Mouse (Mus musculus) C2C12 (cell line): ENCODE measurements around the gene Foxp2. TPM values are rescaled to one million over a fixed set of nuclear protein-coding genes. Genes with fewer than 3 reads are reported as not detected.

ENCODE experiments used
- H3K27me3 ChIP-seq: one replicate; pipeline ENCODE4 v1.6.1; 2011; ENCODE audit not compliant: control insufficient read depth, insufficient read depth, insufficient read length
- H3K36me3 ChIP-seq: one replicate; pipeline ENCODE4 v1.6.1; 2011; ENCODE audit not compliant: control insufficient read depth, insufficient read depth
- H3K4me3 ChIP-seq: one replicate; pipeline ENCODE4 v1.5.1; 2011; ENCODE audit warnings: mild to moderate bottlenecking, control low read depth; ENCODE audit not compliant: poor library complexity, insufficient read depth, severe bottlenecking
- H3K79me2 ChIP-seq: one replicate; pipeline ENCODE4 v1.6.1; 2011; ENCODE audit not compliant: control insufficient read depth, insufficient read depth
- H3K79me3 ChIP-seq: one replicate; pipeline ENCODE4 v1.6.1; 2011; ENCODE audit warnings: low read depth, control low read depth
- H3ac ChIP-seq: one replicate; pipeline ENCODE3; 2011; ENCODE audit warnings: low read depth; ENCODE audit not compliant: control insufficient read depth, insufficient read length
- CEBPB ChIP-seq: IDR thresholded peaks from one replicate; pipeline ENCODE4 v1.6.1; 2011; ENCODE audit warnings: low read depth, mild to moderate bottlenecking, control low read depth, moderate library complexity
- CTCF ChIP-seq: IDR thresholded peaks from one replicate; pipeline ENCODE4 v1.5.1; 2011; ENCODE audit not compliant: control insufficient read depth, insufficient read depth, insufficient read length
- FOSL1 ChIP-seq: IDR thresholded peaks from one replicate; pipeline ENCODE4 v1.8.0; 2011; ENCODE audit warnings: mild to moderate bottlenecking, low read length; ENCODE audit not compliant: poor library complexity, insufficient read depth, severe bottlenecking
- MAX ChIP-seq: IDR thresholded peaks from one replicate; pipeline ENCODE4 v1.6.1; 2011; ENCODE audit warnings: mild to moderate bottlenecking, control low read depth
- MYOD1 ChIP-seq: IDR thresholded peaks from one replicate; pipeline ENCODE4 v1.6.1; 2011; ENCODE audit warnings: low read depth; ENCODE audit not compliant: control insufficient read depth, insufficient read length
- MYOG ChIP-seq: IDR thresholded peaks from one replicate; pipeline ENCODE4 v1.6.1; 2011; ENCODE audit not compliant: control insufficient read depth, insufficient read length; ENCODE audit errors: extremely low read depth
- USF1 ChIP-seq: IDR thresholded peaks from one replicate; pipeline ENCODE4 v1.6.1; 2011; ENCODE audit warnings: low read depth, mild to moderate bottlenecking, control low read depth, moderate library complexity
- polyA plus RNA-seq: library from polyadenylated mRNA; unstranded; fragments of >200 nt; fragmentation: generic; extraction: Trizol; gene quantifications from one replicate; pipeline ENCODE4 v1.2.1, GENCODE M21; 2012; ENCODE audit warnings: missing spikeins

Gene Foxp2
- polyA plus RNA-seq, 1 experiment, result not detected

DNA sequence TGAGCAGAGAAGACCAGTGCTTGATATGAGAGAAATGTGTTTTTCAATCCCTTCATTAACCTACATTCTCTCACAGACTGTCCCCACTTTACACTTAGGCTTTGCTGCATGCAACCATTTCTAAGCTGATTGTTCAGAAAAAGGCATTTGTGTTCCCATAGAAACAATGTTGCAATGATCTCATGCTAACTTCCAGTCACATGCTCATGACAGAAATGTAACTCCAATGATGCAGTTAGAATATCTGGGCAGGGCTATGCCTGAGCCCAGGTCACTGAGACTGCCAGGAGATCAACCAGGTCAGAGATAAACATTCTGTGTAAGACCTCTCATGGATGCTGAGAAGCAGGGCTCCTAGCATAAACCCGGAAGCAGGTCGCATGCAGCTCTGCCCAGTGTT, 367.0 kb downstream of the Foxp2 start:
- TF ChIP-seq CTCF (no peak), MAX (no peak), MYOD1 (no peak), USF1 (no peak), MYOG (no peak), CEBPB (no peak), FOSL1 (no peak)
- Histone ChIP-seq H3K79me2 (no peaks in the 10 kb centered on the region), H3ac (no peak overlapping the region), H3K36me3 (no peaks in the 10 kb centered on the region), H3K27me3 (no peaks in the 10 kb centered on the region), H3K79me3 (no peaks in the 10 kb centered on the region), H3K4me3 (no peak overlapping the region)

DNA sequence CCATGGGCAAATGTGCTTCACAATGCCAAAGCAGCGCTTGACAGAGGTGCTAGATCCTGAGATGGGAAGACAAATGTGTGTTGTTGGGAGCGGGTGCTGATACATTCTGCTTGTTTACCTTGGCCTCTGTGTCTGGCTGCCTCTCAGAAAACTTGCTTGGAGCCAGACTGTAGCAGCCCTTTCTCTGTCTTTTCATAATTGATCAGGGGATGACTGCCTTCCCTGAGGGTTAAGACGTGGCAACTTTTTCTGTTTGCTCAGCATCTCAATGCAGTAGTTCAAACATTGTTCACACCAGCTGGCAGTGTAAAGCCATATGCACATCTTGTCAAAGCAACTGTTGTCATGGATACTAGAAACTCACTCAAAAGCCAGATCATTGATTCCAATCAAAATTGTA, 384.1 kb downstream of the Foxp2 start:
- TF ChIP-seq MYOD1 (no peak), FOSL1 (no peak), CEBPB (no peak)
- no peaks in the 10 kb centered on the region for H3K79me3 ChIP-seq
- no peak overlapping the region for H3ac ChIP-seq
- no peaks in the 10 kb centered on the region for H3K79me2 ChIP-seq
- H3K27me3 ChIP-seq, result no peaks in the 10 kb centered on the region
- no peak overlapping the region for H3K4me3 ChIP-seq
- no peaks in the 10 kb centered on the region for H3K36me3 ChIP-seq

GRCm38 (mm10) chr6:15294081-15294480, 392.9 kb downstream of the Foxp2 start:
- TF ChIP-seq CEBPB (no peak), CTCF (no peak), MYOG (no peak), MAX (no peak), USF1 (no peak), FOSL1 (no peak), MYOD1 (no peak)
- no peaks in the 10 kb centered on the region for H3K79me3 ChIP-seq
- H3K36me3 ChIP-seq, result no peaks in the 10 kb centered on the region
- no peaks in the 10 kb centered on the region for H3K79me2 ChIP-seq
- no peak overlapping the region for H3ac ChIP-seq
- H3K4me3 ChIP-seq, result no peak overlapping the region
- no peaks in the 10 kb centered on the region for H3K27me3 ChIP-seq

DNA sequence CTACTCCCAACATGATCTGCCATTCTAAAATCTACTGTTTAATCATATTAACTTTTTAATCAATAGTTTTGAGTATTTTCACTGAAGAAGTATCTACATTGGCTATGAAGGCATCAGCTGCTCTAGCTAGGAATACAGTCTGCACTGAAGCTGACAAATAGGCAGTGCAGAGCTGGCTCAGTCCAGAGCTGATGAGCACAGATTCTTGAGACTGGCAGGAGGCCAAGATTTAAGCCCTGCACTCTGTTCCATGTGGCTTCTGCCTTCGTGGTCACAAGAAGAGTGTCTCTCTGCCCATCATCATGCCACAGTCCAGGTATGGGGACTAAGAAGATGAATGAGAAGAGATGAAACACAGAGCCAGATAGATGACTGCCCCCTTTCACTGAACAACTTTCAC, 398.1 kb downstream of the Foxp2 start:
- Histone ChIP-seq H3K79me3 (no peaks in the 10 kb centered on the region), H3ac (no peak overlapping the region), H3K79me2 (no peaks in the 10 kb centered on the region), H3K36me3 (no peaks in the 10 kb centered on the region), H3K4me3 (no peak overlapping the region), H3K27me3 (no peaks in the 10 kb centered on the region)
- no peak for TF ChIP-seq MAX
- TF ChIP-seq CTCF, result no peak
- TF ChIP-seq USF1, result no peak

DNA sequence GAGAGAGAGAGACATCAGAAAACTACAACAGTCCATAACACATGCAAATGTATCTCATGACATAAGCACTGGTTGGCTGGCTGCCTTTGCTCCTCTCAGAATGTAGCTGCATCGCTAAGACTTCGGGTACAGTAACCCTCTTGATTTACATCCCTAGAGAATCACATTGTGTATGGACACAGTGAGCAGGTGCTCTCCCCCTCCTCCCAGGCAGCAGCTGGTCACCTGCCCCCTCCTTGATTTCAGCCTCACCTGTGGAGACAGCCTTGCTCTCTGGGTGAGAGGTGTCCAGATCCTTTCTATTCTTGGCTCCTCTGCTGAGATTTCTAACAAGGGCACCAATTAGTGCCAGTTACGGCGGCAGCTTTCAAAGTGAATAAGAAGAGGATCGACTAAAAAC, 409.5 kb downstream of the Foxp2 start:
- Histone ChIP-seq H3K36me3 (no peaks in the 10 kb centered on the region), H3ac (no peak overlapping the region), H3K79me2 (no peaks in the 10 kb centered on the region), H3K79me3 (no peaks in the 10 kb centered on the region), H3K4me3 (no peak overlapping the region), H3K27me3 (no peaks in the 10 kb centered on the region)
- TF ChIP-seq USF1, result no peak
- TF ChIP-seq MYOG, result no peak
- TF ChIP-seq MAX, result no peak
- TF ChIP-seq FOSL1, result no peak
- no peak for TF ChIP-seq CEBPB
- TF ChIP-seq MYOD1, result no peak
- no peak for TF ChIP-seq CTCF

GRCm38 (mm10) chr6:15316948-15317347, 415.8 kb downstream of the Foxp2 start:
- no peak for TF ChIP-seq FOSL1
- no peak for TF ChIP-seq USF1
- TF ChIP-seq MYOD1, result no peak
- TF ChIP-seq MAX, result no peak
- no peak for TF ChIP-seq CTCF
- TF ChIP-seq MYOG, result no peak
- no peak for TF ChIP-seq CEBPB
- Histone ChIP-seq H3K36me3 (no peaks in the 10 kb centered on the region), H3K79me2 (no peaks in the 10 kb centered on the region), H3K79me3 (no peaks in the 10 kb centered on the region), H3K27me3 (no peaks in the 10 kb centered on the region), H3ac (no peak overlapping the region), H3K4me3 (no peak overlapping the region)
